Mouse (Mus musculus): ENCODE measurements around the gene Fam222b. TPM values are rescaled to one million over a fixed set of nuclear protein-coding genes. Genes with fewer than 3 reads are reported as not detected.

The Fam222b gene
- total RNA-seq (2023), result 21.7 TPM

DNA sequence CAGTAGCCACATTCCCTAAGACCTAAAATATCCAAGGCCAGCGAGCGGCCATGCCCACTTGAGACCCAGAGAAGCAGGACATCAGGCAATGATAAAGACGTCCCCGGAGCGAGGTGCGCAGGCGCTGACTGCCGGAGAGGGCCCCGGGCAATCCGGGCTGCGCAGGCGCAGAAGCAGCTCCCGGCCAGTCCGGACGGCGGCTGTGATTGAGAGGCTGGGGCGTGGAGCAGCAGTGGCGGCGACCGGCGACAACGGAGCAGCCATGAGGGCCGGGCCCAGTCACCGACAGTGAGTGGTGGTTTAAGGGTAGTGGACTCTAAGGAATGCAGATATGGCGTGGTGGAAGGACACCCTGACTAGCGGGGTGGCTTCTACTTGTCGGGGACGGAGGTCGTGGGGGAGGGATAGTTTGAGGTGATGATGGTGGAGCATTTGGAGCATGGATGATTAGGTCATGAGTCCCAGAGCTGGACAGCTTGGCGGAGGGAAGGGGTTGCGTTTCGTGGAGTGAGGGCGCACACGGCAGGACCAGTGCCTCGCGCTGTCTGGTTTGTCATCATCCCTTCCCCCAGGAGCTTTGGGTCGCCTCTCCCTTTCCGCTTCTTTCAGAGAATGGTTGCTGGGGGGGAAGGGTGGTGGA is at the start of gene Fam222b:
Gene Fam222b, plus strand, starts transcription at position 157 of the 640 bp plus-strand sequence.

DNA sequence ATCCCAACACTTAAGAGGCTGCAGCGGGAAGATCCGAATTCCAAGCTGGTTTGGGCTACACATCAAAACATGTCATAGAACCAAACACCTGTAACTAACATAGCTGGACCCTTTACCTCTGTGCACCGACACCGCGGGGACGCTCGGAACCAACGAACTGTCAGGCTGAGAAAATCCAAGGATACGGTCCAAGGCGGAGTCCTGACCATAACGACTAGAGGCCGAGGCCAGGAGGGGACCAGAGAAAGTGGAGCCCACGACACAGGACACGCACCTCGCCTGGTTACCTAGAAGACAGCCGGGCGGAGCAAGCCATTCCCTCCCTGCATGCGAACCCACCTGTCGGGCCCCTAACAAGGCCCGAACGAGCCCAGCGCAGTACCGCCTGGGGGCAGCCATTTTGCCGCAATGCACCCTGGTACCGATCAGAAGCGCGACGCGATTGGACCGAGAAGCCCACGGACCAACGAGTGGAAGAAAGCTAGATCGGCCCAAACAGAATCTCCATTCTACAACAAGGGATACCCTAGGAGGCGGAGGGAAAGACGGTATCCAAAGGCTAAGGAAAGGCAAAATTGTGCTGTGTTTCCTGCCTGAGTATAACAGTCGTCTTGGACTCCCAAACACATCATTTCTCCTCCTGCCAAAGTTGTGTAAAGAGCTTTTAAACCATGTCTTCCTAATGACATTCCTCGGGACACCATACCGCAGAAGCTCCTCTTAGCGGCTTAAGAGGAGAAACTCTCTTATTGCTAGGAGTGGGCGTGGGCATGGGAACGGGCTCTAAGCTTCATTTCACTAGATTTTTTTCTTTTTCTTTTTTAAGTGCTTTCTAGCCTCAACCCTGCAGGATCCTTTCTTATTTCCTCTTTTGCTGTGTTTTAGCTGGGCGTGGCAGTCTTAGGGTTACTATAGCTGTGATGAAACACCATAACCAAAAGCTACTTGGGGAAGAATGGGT is 14.2 kb upstream of the Fam222b start, which contains the start of gene Eral1:
Gene Eral1, minus strand, starts transcription at position 423 of the 961 bp plus-strand sequence.

DNA sequence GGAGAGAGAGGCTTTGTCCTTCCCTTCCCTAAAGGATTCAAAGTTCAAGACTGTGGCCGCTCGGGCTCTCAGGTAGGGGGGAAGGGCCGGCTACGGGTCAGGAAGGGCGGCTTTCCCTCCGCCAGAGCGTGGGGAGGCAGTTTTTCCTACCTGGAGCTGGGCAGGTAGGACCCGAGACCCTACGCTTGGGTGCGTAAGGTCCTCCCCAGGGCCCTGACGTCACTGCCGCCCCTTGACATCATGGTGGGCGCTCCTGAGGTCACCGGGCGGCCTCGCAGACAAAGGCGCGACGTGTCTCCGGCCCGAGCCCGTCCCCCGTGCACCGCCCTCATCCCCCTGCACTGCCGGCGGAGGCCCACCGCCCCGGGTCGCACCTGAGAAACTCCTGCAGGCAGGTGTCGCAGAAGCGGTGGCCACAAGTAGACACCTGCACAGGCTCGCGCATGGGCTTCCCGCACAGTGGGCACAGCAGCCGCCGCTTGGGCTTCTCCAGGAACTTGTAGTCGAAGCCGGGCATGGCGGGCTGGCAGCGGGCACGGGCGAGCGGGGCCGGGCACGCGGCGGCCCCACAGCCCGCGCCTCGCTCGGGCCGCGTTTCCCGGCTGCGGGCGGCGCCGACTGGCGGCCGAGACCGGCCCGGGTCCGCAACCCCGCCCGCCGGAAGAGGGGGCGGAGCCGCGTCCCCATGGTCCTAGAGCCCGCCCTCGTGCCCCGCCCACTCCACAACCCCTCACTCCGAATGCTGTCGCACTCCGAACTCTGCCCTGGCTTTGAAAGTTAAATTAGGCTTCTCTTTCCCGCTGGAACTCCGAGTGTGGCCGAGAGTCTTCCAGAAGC is 70.7 kb downstream of the Fam222b start, which contains the start of gene Traf4:
Gene Traf4, minus strand, starts transcription at position 666 of the 837 bp plus-strand sequence.

DNA sequence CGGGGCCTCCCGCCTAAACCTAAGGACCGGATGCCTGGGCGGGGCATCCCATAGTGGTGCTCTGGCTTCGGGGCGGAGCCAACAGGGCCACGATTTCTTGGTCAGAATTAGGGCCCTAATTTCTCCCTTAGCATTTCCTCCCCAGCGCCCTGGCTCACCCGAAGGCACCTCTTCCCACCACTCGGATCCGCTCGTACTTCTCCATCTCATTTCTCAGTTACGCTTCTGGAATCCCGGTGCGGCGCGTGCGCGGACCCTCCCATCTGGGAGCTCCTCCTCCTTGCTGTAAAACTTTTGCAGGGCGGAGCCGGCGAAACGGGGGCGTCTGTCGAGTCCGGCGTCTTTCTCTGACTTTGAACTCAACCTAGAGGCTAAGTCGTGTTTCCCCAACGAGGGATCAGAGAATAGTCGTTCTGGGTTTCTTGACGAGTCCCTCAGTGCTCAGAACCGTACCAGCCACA is 82.0 kb downstream of the Fam222b start, which contains the start of the genes Nek8 and Tlcd1:
Gene Nek8, minus strand, starts transcription at position 274 of the 461 bp plus-strand sequence.
Gene Tlcd1, plus strand, starts transcription at position 310 of the 461 bp plus-strand sequence.

DNA sequence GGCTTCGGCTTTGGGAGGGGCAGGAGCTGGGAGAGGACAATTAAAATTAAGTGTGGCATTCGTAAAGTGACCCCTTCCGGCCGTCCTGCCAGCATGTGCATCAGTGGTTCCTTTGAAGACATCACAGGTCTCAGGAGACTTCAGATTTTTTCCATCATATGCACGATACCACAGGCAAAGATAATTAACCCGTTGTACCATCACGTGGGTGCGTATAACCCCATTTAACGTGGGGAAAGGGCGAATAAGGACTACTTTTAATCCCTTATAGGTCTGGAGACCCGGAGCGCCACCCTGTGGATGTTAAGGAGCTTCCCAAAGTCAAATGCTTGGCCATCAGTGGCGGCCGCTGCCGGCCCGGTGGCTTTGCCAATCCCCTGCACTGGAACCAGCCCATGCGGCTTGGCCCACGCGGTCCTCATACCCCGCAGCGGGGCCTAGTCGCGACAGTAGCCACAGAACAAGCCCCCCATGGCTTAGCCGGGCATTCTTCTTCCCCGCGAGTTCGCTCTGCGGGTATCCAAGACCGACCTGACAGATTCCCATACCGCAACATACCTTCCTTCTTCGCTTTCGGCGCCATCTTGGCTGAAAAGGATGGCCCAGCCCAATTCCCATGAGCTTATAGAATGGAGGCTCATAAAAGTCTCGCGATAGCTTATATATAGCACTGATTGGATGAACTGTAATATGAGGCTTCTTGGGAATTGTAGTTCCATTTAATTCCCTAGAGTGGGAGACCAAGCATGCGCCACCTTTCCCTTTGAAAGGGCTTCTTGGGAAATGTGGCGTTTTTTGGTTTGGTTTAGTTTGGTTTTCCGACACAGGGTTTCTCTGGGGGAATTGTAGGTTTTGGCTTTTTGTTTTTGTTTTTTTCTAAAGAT is 88.7 kb downstream of the Fam222b start, which contains the start of gene Rpl23a:
Gene Rpl23a, minus strand, starts transcription at position 624 of the 884 bp plus-strand sequence.

DNA sequence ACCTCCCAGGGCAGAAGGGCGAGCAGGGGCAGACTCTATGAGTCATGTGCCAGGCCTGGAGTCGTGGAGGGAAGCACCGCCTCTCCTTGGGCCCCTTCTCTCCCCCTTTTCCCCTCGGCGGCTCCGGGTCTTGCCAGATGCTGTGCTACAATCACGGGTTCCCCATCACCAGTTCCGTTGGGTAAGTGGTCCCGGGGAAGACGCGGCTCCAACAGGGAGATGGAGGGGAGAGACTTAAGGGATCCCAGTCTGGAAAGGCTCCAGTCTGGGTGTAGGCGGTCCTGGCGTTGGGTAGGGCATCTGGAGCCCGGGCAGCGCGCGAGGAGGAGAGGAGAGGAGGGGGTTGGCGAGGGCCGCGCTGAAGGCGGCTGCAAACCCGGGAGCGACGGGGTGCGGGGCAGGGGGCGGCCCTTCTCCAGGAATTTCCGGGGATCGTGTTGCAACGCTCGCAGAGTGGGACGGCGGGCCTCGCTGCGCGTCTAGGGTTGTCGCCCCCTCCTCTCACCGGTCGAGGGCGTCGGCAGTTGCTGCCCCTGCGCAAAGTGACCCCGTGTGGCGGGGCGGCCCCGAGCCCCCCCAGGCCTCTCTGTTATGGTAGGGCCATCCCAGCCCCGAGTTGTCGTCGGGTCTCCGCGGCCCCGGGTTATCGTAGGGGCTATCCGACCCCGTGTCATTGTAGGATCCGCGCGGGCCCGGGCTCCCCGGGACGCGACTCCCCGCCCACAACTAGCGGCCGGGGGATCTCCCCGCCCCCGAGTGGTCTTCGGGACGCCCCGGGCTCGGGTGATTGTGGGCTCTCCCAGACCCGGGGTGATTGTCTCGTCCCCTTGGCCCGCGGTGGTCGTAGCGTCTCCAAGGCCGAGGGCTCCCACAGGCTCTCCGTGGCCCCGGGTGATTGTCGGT is 94.1 kb downstream of the Fam222b start, which contains the start of gene Rab34:
Gene Rab34, plus strand, starts transcription at position 100 of the 903 bp plus-strand sequence.

GRCm38 (mm10) chr11:78193113-78193512 is 98.7 kb downstream of the Fam222b start, which contains the start of gene Proca1:
TSS of gene Proca1 (plus strand) at chr11:78193392.

Other genes with a start within 250 kb of the Fam222b start
- gene Pipox, start 200.6 kb upstream of the Fam222b start, total RNA-seq (2023), result not detected
- not detected for gene Sez6, start 163.9 kb upstream of the Fam222b start, total RNA-seq (2023)
- 133 TPM for gene Phf12, start 111.9 kb upstream of the Fam222b start, total RNA-seq (2023)
- gene Dhrs13, start 62.4 kb upstream of the Fam222b start, total RNA-seq (2023), result 6.0 TPM
- gene Flot2, start 56.7 kb upstream of the Fam222b start, total RNA-seq (2023), result 30.3 TPM
- gene Eral1, start 14.3 kb upstream of the Fam222b start, total RNA-seq (2023), result 27.6 TPM
- gene Traf4, start 70.9 kb downstream of the Fam222b start, total RNA-seq (2023), result 38.9 TPM
- 9.1 TPM for gene Nek8, start 82.0 kb downstream of the Fam222b start, total RNA-seq (2023)
- gene Tlcd1, start 82.1 kb downstream of the Fam222b start, total RNA-seq (2023), result 8.9 TPM
- gene Rpl23a, start 88.9 kb downstream of the Fam222b start, total RNA-seq (2023), result 3,317 TPM
- gene Rab34, start 93.8 kb downstream of the Fam222b start, total RNA-seq (2023), result 0.35 TPM
- gene Proca1, start 98.7 kb downstream of the Fam222b start, total RNA-seq (2023), result not detected
- gene Sdf2, start 151.1 kb downstream of the Fam222b start, total RNA-seq (2023), result 41.2 TPM
- gene Supt6, start 151.3 kb downstream of the Fam222b start, total RNA-seq (2023), result 80.8 TPM
- gene 2610507B11Rik, start 167.1 kb downstream of the Fam222b start, total RNA-seq (2023), result 107 TPM
- gene BC030499, start 196.2 kb downstream of the Fam222b start, total RNA-seq (2023), result 1.7 TPM
- gene Spag5, start 206.9 kb downstream of the Fam222b start, total RNA-seq (2023), result 1.7 TPM
- 38.4 TPM for gene Aldoc, start 228.3 kb downstream of the Fam222b start, total RNA-seq (2023)
- gene Pigs, start 233.8 kb downstream of the Fam222b start, total RNA-seq (2023), result 49.7 TPM
- gene Unc119, start 248.8 kb downstream of the Fam222b start, total RNA-seq (2023), result 15.1 TPM